Mouse (Mus musculus) testis, adult 10 weeks (tissue): Measurements from ENCODE around the gene Zfp982. TPM values are rescaled to one million over a fixed set of nuclear protein-coding genes. Genes with fewer than 3 reads are reported as not detected.

Source experiments
- polyA plus RNA-seq: library from polyadenylated mRNA; stranded (reverse); fragments of 350-450 nt; fragmentation: Illumina TruSeq; extraction: RNeasy Lipid Tissue Mini Kit (QIAGEN cat#74804); gene quantifications from one replicate; pipeline ENCODE4 v1.2.3, GENCODE M21; 2014; ENCODE audit warnings: low read depth, low replicate concordance

Zfp982 gene
- 64.6 TPM for polyA plus RNA-seq

DNA sequence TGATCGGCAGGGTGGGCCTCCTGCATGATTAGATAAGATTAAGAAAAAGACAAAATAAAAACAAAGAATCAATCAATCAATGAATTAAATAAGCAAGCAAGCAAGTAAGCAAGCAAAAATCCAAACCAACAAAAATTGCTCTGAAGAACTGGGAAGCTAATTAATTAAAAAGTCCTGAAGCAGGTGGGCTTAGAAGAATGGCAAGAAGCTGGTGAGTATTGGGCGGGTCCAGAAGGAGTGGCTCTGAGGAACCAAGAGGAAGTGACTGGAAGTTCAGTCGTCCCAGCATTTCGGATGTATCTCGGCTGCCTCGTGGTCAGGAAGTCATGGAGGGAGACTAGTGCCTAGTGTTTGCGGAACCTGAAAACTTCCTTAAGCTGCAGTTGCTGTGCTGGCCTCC lies at the start of gene Zfp982:
Zfp982 (plus strand) TSS at position 301 of the 400 bp plus-strand sequence.

DNA sequence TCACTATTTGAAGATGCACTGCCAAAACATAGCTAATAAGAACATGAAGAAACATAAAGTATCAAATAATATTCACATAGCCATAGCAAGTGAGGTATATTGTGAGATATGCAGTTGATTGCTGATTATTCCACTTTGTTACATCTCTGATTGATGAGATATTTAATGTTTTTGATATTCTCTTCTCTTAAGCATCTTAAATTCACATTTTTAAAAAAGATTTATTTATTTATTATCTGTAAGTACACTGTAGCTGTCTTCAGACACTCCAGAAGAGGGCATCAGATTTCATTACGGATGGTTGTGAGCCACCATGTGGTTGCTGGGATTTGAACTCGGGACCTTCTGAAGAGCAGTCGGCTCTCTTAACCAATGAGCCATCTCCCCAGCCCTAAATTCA lies 47.7 kb downstream of the Zfp982 start, which contains the start of gene Gm16503:
Gm16503 (plus strand) TSS at position 301 of the 400 bp plus-strand sequence.

DNA sequence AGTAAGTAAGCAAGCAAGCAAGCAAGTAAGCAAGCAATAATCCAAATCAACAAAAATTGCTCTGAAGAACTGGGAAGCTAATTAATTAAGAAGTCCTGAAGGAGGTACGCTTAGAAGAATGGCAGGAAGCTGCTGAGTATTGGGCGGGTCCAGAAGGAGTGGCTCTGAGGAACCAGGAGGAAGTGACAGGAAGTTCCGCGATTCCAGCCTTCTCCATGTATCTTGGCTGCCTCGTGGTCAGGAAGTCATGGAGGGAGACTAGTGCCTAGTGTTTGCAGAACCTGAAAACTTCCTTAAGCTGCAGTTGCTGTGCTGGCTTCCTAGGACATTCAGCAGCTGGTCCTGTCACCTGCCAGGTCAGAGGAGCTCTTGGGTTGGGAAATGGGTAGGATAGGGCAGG lies 60.9 kb downstream of the Zfp982 start, which contains the start of gene Zfp985:
Zfp985 (plus strand) TSS at position 207 of the 400 bp plus-strand sequence.

Other genes with a start within 250 kb of the Zfp982 start
- 1.9 TPM for gene Zfp988, start 186.7 kb upstream of the Zfp982 start, polyA plus RNA-seq
- 0.90 TPM for gene Zfp978, start 131.1 kb upstream of the Zfp982 start, polyA plus RNA-seq
- gene Gm16503, start 47.8 kb downstream of the Zfp982 start, polyA plus RNA-seq: 1.9 TPM
- gene Zfp985, start 60.9 kb downstream of the Zfp982 start, polyA plus RNA-seq: 0.31 TPM
- 34.5 TPM for gene Zfp979, start 150.1 kb downstream of the Zfp982 start, polyA plus RNA-seq
- gene Zfp534, start 210.1 kb downstream of the Zfp982 start, polyA plus RNA-seq: 5.6 TPM